Mouse (Mus musculus): ENCODE measurements at regions not wholly inside any gene's neighbourhood (a gene's known extent, or its start where the extent isn't known, plus 50 kb on each side); places are given as distances from the start of the nearest gene placed in this dataset.
A peak's percentile ranks its signal among the peaks of the same experiment; 100 is the strongest.

DNA sequence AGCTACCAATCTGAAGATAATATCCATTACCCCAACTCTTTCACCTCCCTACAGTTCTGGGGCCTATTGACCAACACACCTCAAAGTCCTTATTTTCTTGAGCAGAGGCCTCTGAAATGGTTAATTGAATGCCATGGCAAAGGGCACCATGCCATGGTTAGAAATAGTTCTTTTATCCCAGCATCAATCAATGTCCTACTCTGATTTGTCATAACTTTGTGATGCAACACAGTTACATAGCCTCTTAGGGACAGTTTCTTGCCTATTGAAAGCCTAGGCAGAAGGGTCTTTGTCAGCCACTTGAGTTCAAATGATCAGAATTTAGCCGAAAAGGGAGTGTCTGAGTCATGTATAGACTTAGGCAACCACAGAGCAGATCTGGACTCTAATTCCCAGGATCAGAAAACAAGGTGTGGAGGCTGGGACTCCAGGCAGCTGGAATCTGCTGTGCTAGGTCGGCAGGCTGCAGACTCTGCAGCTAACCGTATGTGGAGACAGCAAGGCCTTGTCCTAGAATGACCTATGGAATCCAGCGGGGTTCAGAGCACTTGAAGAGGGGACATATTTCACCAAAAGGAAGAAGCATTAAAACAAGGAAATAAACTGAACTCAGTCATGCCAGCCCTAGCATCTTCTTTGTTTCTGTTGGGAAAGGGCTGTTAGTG is 368.1 kb downstream of the Cog6 start:
- TF ChIP-seq POLR2A (IDR thresholded peaks at IDR 0.05; ENCODE audit: borderline replicate concordance, extremely low read depth, insufficient read depth, insufficient read length, poor library complexity, severe bottlenecking) (no peak), CTCF (IDR thresholded peaks at IDR 0.05; ENCODE audit: borderline replicate concordance, extremely low read depth, insufficient read depth, insufficient read length) (no peak)
- DNase-seq (ENCODE audit: low read depth), result no peak

DNA sequence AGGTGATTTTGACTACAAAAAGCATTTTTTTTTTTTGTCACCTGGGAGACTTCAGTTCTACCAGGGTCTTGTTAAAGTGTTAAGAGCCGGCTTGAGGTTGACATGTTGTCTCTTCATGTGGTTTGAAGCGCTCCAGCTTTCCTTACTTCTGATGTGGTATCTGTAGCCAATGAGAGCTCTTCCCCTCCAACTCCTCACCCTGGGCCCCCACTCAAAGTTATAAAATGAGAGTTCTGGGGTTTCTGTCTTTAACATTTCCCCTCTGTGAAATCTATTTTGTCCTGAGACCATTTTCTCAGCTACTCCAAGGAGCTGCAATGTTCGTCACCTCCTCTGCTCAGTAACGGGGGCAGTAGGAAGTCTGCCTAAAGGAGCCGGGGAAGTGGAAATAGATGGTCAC is 369.1 kb downstream of the Cog6 start:
- DNase-seq (ENCODE audit: low read depth), result no peak
- TF ChIP-seq POLR2A (IDR thresholded peaks at IDR 0.05; ENCODE audit: borderline replicate concordance, extremely low read depth, insufficient read depth, insufficient read length, poor library complexity, severe bottlenecking) (no peak), CTCF (IDR thresholded peaks at IDR 0.05; ENCODE audit: borderline replicate concordance, extremely low read depth, insufficient read depth, insufficient read length) (no peak)

DNA sequence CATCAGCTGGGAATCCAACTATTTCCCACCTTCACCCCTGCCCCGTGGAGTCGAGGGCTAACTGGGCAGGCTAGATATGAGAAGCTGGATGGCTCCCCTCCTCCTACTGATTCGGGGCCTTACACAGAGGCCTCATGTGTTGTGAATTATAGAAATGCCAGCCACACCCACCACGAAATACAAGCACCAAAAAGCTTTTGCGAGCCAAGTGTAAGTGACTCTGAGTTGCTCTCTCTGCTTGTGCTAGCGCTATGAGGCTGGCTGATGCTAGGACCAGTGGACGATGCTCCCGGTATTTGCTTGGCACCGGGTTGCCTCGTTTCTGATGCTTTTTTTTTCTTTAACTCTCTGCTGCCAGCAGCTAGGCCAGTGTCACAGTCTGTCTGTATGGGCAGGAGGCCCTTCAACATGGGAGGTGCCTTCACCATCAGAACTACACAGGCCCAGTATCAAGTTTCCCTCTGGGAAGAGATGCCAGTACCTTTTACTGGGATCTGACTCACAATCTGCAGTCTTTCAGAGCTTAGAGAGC is 369.8 kb downstream of the Cog6 start:
- DNase-seq (ENCODE audit: low read depth), result no peak
- no peak for TF ChIP-seq POLR2A (IDR thresholded peaks at IDR 0.05; ENCODE audit: borderline replicate concordance, extremely low read depth, insufficient read depth, insufficient read length, poor library complexity, severe bottlenecking)
- no peak for TF ChIP-seq CTCF (IDR thresholded peaks at IDR 0.05; ENCODE audit: borderline replicate concordance, extremely low read depth, insufficient read depth, insufficient read length)

DNA sequence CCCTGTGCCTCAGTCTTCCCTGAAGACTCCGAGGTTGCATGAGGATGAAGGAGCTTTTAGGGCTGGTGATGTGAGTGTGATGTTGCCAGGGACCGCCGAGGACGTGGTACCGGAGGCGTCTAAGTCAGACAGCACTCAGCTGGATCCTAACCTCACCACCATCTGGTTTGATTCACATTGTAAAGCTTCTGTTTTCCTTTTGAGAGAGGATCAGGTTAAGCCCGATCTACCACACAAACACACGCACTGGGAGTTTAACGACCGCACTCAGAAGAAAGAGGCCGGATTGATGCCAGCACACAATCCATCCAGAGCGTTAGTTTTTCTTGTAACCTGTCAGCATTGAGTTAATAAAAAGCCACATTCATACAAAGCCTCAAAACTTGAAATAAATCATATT is 371.9 kb downstream of the Cog6 start:
- TF ChIP-seq POLR2A (IDR thresholded peaks at IDR 0.05; ENCODE audit: borderline replicate concordance, extremely low read depth, insufficient read depth, insufficient read length, poor library complexity, severe bottlenecking) (no peak), CTCF (IDR thresholded peaks at IDR 0.05; ENCODE audit: borderline replicate concordance, extremely low read depth, insufficient read depth, insufficient read length) (no peak)
- peak; percentile 38 for DNase-seq (ENCODE audit: low read depth)

DNA sequence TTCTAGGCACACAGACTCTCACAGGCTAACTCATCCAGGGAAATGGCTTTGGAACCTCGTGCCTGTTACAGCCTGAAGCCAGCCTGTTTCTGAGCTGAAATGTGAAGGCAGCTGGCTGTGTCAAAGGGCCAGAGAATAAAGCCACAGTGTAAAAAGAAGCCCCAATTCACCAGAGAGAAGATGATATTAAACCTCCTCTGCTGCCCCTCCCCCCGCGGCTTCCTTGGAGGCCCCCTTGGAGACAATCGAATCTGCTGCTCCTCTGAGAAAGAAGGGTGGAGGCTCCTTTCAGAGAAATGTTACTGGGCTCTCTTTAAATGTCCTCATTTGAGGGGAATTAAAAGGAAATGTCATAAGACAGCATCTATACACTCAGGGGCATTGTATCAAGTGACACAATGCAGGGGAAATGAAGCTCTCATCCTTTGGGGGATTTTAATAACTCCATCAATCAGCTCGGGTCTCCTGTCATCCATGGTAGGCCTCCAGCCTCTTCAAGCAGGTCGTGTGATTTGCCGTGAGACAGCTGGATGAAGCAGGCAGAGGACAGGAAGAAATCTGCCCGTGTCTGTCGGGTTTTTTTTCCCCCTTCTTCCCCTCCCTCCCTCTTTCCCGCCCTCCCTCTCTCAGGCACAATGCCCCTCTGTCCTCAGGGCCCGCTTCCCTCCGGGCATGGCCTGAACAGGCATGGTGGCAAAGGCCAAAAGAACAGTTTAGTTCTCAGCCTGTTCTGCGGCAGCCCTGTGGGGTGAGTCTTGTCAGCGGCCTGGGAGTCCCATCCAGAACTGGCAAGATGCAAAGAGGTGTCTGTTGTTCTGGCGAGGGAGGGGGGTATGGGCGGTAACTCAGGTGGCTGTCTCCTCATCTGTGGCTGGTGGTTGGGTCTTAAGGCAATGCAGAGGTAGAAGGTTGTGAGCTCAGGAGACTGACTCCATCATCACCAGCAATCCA is 372.6 kb downstream of the Cog6 start:
- no peak for TF ChIP-seq POLR2A (IDR thresholded peaks at IDR 0.05; ENCODE audit: borderline replicate concordance, extremely low read depth, insufficient read depth, insufficient read length, poor library complexity, severe bottlenecking)
- no peak for TF ChIP-seq CTCF (IDR thresholded peaks at IDR 0.05; ENCODE audit: borderline replicate concordance, extremely low read depth, insufficient read depth, insufficient read length)
- DNase-seq (ENCODE audit: low read depth), result peak; percentile 73

DNA sequence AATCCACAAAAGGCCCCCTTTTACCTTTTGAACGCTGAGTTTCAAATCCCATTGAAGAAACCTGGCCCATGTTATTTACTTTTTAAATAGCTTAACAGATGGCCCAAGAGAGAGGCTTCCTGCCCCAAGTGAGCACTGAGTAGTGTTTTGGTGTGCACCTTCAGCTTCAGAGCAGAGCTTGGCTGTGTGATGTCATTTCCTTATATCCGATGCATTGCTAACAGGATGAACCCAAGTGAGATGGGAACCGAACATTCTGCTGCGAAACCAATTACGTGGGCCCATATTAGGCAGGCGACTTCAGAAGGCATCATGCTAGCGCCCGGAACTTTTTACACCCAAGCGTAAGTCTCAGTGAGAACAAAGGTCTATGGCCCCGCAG is 373.2 kb downstream of the Cog6 start:
- TF ChIP-seq POLR2A (IDR thresholded peaks at IDR 0.05; ENCODE audit: borderline replicate concordance, extremely low read depth, insufficient read depth, insufficient read length, poor library complexity, severe bottlenecking) (no peak), CTCF (IDR thresholded peaks at IDR 0.05; ENCODE audit: borderline replicate concordance, extremely low read depth, insufficient read depth, insufficient read length) (no peak)
- DNase-seq (ENCODE audit: low read depth), result no peak

DNA sequence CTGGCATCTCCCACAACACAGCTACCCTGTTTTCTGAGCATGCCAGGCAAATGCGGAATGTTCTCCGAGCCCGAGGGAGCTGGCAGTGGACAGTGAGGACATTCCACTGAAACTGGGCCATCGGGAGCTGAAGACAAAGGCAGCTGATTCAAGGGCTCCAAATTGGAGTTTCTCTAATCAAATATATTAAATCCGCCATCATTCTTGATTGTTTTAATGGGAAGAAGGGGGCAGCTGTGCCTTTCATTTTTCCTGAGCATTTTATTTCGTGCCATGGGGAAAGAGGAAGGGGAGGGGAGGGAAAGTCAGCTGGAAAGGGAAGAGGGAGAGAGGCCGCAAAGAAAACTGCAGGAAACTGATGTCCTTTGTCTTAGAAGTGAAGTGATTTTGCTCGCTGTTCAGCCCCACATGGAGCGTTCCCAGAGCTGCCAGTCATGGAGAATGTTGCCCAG is 373.9 kb downstream of the Cog6 start:
- TF ChIP-seq POLR2A (IDR thresholded peaks at IDR 0.05; ENCODE audit: borderline replicate concordance, extremely low read depth, insufficient read depth, insufficient read length, poor library complexity, severe bottlenecking), result no peak
- TF ChIP-seq CTCF (IDR thresholded peaks at IDR 0.05; ENCODE audit: borderline replicate concordance, extremely low read depth, insufficient read depth, insufficient read length), result no peak
- DNase-seq (ENCODE audit: low read depth), result peak; percentile 84

DNA sequence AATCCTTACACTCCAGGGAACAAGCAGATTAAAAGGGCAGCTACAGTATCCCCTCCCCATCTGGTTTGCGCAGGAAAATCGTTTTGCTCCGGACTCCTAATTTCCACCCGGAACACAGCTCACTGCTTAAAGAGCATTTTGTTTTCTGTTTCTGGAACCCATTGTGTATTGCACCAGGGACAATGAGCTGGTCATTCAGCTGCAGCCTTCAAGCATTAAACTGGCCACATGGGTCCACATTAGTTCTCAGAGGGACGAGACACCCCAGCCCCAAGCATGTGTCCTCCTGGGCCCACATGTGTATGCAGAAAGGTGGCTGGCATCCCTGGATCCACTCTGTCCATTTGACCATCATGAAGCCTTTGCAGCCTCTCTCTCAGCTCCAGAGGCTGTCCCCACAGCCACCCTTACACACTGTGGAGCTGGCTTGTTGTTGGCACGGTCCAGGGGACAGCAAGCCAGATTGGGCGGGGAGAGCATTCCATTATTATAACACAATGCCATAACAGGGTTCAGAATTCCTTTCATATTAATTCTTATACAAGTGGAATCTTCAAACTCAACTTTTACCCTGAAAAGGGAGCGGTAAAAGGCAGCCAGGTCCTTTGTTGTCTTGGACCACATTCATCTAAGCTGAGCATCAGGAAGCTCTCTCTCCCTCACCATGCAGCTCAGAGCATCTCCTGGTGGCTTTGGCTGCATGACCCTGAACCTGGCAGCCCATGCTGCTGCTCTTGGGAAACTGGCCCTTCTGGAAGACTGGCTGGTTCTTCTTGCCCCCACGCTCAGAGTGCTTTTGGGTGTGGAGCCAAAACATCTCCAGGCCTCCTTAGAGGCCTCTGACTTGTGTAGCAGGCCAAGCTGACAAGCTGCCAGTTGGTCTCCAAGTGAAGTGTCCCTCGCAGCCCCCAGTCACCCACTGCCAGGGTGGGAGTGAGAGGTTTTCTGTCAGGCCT is 373.4 kb downstream of the Foxo1 start:
- no peak for DNase-seq (ENCODE audit: low read depth)
- TF ChIP-seq CTCF (IDR thresholded peaks at IDR 0.05; ENCODE audit: borderline replicate concordance, extremely low read depth, insufficient read depth, insufficient read length), result no peak
- no peak for TF ChIP-seq POLR2A (IDR thresholded peaks at IDR 0.05; ENCODE audit: borderline replicate concordance, extremely low read depth, insufficient read depth, insufficient read length, poor library complexity, severe bottlenecking)

DNA sequence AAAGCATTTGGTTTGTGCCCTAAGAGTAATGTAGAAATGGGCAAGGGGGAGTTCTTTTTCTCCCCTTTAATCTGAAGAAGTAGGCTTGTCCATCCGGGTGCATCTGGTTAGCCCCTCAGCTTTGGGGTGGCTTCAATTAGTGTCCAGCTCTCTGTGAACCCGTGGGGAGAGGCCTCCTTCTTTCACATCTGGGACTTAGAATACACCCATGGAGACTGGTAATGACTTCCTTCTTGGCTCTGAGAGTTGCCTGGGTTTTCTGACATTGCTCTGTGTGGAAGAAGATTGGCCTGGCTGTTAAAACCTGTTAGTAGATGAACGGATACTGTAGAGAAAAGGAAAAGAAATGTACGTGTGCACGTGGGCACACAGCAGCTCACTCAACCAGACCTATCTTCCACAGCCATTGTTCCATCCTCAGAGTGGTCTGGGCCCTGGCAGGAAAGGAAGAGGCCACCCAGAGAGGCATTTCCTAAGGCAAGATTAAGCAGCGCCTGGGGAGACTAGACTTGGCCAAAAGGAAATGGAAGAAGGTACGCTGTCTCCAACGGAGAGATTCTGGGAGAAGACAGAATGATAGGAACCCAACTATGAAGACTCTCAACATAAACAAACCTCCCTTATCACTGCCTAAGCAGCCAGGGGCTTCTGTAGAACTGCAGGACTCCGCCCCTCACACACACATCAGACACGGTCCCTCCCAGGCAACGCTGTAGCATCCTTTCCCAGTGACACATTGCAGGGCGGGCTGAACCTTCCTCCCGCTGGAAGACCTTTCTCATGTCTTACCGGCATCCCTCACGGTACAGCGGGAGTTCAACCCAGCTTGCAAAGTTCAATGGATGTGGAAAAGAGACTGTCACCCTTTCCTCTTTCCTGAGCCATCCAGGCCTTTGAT is 372.4 kb downstream of the Foxo1 start:
- no peak for TF ChIP-seq CTCF (IDR thresholded peaks at IDR 0.05; ENCODE audit: borderline replicate concordance, extremely low read depth, insufficient read depth, insufficient read length)
- no peak for TF ChIP-seq POLR2A (IDR thresholded peaks at IDR 0.05; ENCODE audit: borderline replicate concordance, extremely low read depth, insufficient read depth, insufficient read length, poor library complexity, severe bottlenecking)
- DNase-seq (ENCODE audit: low read depth), result peak; percentile 39

DNA sequence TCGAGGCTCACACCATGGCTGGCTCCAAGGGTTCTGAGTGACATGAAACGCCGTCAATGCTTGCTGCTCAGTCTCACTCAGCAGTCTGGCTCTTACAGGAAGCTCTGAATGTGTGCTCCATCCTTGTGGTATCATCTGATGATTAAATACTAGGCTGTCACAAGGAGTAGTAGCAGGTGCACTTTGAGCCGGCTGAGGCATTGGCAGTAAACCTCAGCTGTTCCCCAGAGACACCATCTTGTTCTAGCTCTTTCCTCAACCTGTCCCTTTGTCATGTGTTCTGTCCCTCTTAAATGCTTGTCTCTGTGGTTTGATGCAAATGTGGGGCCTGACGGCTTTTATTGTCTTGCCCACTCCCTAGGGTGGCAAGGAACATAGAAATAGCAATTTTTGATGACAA is 370.7 kb downstream of the Foxo1 start:
- TF ChIP-seq CTCF (IDR thresholded peaks at IDR 0.05; ENCODE audit: borderline replicate concordance, extremely low read depth, insufficient read depth, insufficient read length) (no peak), POLR2A (IDR thresholded peaks at IDR 0.05; ENCODE audit: borderline replicate concordance, extremely low read depth, insufficient read depth, insufficient read length, poor library complexity, severe bottlenecking) (no peak)

More for the DNA sequence above, 370.7 kb downstream of the Foxo1 start:
- peak; percentile 54 for DNase-seq (ENCODE audit: low read depth)
